Mouse (Mus musculus) embryonic facial prominence, embryonic 13.5 days (tissue): ENCODE measurements around the gene Hspb7. TPM values are rescaled to one million over a fixed set of nuclear protein-coding genes. Genes with fewer than 3 reads are reported as not detected.

Experiments
- ATAC-seq: fragments of 200-750 bp; cut with Nextera tagmentation; 2 replicates; pipeline ENCODE4 v1.8.0; 2017; ENCODE audit warnings: low read depth; ENCODE audit not compliant: insufficient number of reproducible peaks, insufficient read depth, low FRiP score, low TSS enrichment
- H3K27ac ChIP-seq: fragments of 300-500 bp; sonication (generic); 2 replicates; pipeline ENCODE4 v1.5.1; 2015; ENCODE audit warnings: moderate library complexity, mild to moderate bottlenecking, inconsistent platforms
- H3K27me3 ChIP-seq: fragments of 300-500 bp; sonication (generic); 2 replicates; pipeline ENCODE4 v1.6.1; 2015; ENCODE audit warnings: mild to moderate bottlenecking, inconsistent platforms
- H3K36me3 ChIP-seq: fragments of 300-500 bp; sonication (generic); 2 replicates; pipeline ENCODE4 v1.6.1; 2015; ENCODE audit warnings: mild to moderate bottlenecking, inconsistent platforms
- H3K4me1 ChIP-seq: fragments of 300-500 bp; sonication (generic); 2 replicates; pipeline ENCODE4 v1.6.1; 2015; ENCODE audit warnings: inconsistent platforms
- H3K4me2 ChIP-seq: fragments of 300-500 bp; sonication (generic); 2 replicates; pipeline ENCODE4 v1.6.1; 2015; ENCODE audit warnings: moderate library complexity, mild to moderate bottlenecking, inconsistent platforms
- H3K4me3 ChIP-seq: fragments of 300-500 bp; sonication (generic); 2 replicates; pipeline ENCODE4 v1.5.1; 2015; ENCODE audit warnings: mild to moderate bottlenecking, inconsistent platforms
- H3K9ac ChIP-seq: fragments of 300-500 bp; sonication (generic); 2 replicates; pipeline ENCODE4 v1.6.1; 2015; ENCODE audit warnings: mild to moderate bottlenecking, inconsistent platforms
- H3K9me3 ChIP-seq: fragments of 300-500 bp; sonication (generic); 2 replicates; pipeline ENCODE4 v1.6.1; 2016; ENCODE audit warnings: inconsistent platforms
- WGBS: fragments of 180-500 bp; shearing (Covaris S2); methylation state at CpG from one replicate; pipeline ENCODE4 v1.1.7; 2015; ENCODE audit warnings: mixed read lengths; 5-methylcytosine and 5-hydroxymethylcytosine counted together
- polyA plus RNA-seq: library from polyadenylated mRNA; unstranded; fragments of >200 nt; fragmentation: Nextera tagmentation; extraction: Ambion mirVana; gene quantifications from 2 replicates; pipeline ENCODE4 v1.2.1, GENCODE M21; 2015

The Hspb7 gene
- polyA plus RNA-seq, 1 experiment from 2014 or later, result not detected

GRCm38 (mm10) chr4:141465512-141466288, 45.1 kb downstream of the Hspb7 start:
- Histone ChIP-seq H3K27me3 (no peaks in the 10 kb centered on the region), H3K9me3 (no peaks in the 10 kb centered on the region), H3K27ac (no peak overlapping the region), H3K9ac (no peak overlapping the region), H3K4me1 (no peaks in the 10 kb centered on the region), H3K4me2 (no peak overlapping the region), H3K4me3 (no peak overlapping the region), H3K36me3 (peaks cover 97% of the 10 kb centered on the region)
- ATAC-seq, result no peak
- WGBS, result 93% methylated on average over 34 of the region's 34 CpGs

GRCm38 (mm10) chr4:141466289-141466795, 45.8 kb downstream of the Hspb7 start:
- 87% methylated on average over 16 of the region's 16 CpGs for WGBS
- no peaks in the 10 kb centered on the region for H3K4me1 ChIP-seq

GRCm38 (mm10) chr4:141466844-141467580, 46.4 kb downstream of the Hspb7 start:
- Histone ChIP-seq H3K4me1 (no peaks in the 10 kb centered on the region), H3K9ac (no peak overlapping the region), H3K4me3 (no peak overlapping the region), H3K27me3 (no peaks in the 10 kb centered on the region), H3K4me2 (no peak overlapping the region), H3K36me3 (peaks cover 97% of the 10 kb centered on the region), H3K9me3 (no peaks in the 10 kb centered on the region), H3K27ac (no peak overlapping the region)
- ATAC-seq, result no peak
- 86% methylated on average over 15 of the region's 15 CpGs for WGBS

More at GRCm38 (mm10) chr4:141466289-141466795, 45.8 kb downstream of the Hspb7 start:
- no peak overlapping the region for H3K9ac ChIP-seq
- no peak overlapping the region for H3K4me2 ChIP-seq
- H3K4me3 ChIP-seq, result no peak overlapping the region
- H3K36me3 ChIP-seq, result peaks cover 97% of the 10 kb centered on the region
- H3K27ac ChIP-seq, result no peak overlapping the region
- no peak for ATAC-seq
- no peaks in the 10 kb centered on the region for H3K27me3 ChIP-seq
- no peaks in the 10 kb centered on the region for H3K9me3 ChIP-seq

- Histone ChIP-seq H3K27me3 (no peaks in the 10 kb centered on the region), H3K9ac (no peak overlapping the region), H3K27ac (no peak overlapping the region), H3K4me1 (no peaks in the 10 kb centered on the region), H3K36me3 (peaks cover 97% of the 10 kb centered on the region), H3K4me2 (no peak overlapping the region), H3K4me3 (no peak overlapping the region), H3K9me3 (no peaks in the 10 kb centered on the region)
- WGBS, result 78% methylated on average over 6 of the region's 6 CpGs
- no peak for ATAC-seq
These were observed 47.0 kb downstream of the Hspb7 start for GRCm38 (mm10) chr4:141467581-141467927.

- Histone ChIP-seq H3K4me2 (no peak overlapping the region), H3K9ac (no peak overlapping the region), H3K4me1 (no peaks in the 10 kb centered on the region), H3K9me3 (no peaks in the 10 kb centered on the region), H3K4me3 (no peak overlapping the region), H3K27me3 (no peaks in the 10 kb centered on the region), H3K27ac (no peak overlapping the region; the same call in 1 of the 2 replicates), H3K36me3 (peaks cover 97% of the 10 kb centered on the region)
- 63% methylated on average over 10 of the region's 10 CpGs for WGBS
- no peak for ATAC-seq
These were observed 48.0 kb downstream of the Hspb7 start for GRCm38 (mm10) chr4:141468576-141468975.

- Histone ChIP-seq H3K27me3 (no peaks in the 10 kb centered on the region), H3K9me3 (no peaks in the 10 kb centered on the region), H3K4me3 (no peak overlapping the region), H3K36me3 (peaks cover 97% of the 10 kb centered on the region), H3K27ac (no peak overlapping the region), H3K4me2 (no peak overlapping the region), H3K9ac (no peak overlapping the region), H3K4me1 (no peaks in the 10 kb centered on the region)
- 85% methylated on average over 9 of the region's 9 CpGs for WGBS
- no peak for ATAC-seq
These were observed 48.8 kb downstream of the Hspb7 start for GRCm38 (mm10) chr4:141469343-141469742.

- no peaks in the 10 kb centered on the region for H3K9me3 ChIP-seq
- H3K27ac ChIP-seq, result no peak overlapping the region
- no peak overlapping the region for H3K9ac ChIP-seq
- H3K4me2 ChIP-seq, result no peak overlapping the region
- peaks cover 97% of the 10 kb centered on the region for H3K36me3 ChIP-seq
- H3K4me1 ChIP-seq, result no peaks in the 10 kb centered on the region
- no peak for ATAC-seq
- 94% methylated on average over 16 of the region's 16 CpGs for WGBS
- no peaks in the 10 kb centered on the region for H3K27me3 ChIP-seq
- no peak overlapping the region for H3K4me3 ChIP-seq
These were observed 50.9 kb downstream of the Hspb7 start for GRCm38 (mm10) chr4:141471491-141471890.

- H3K9me3 ChIP-seq, result no peaks in the 10 kb centered on the region
- no peak overlapping the region for H3K9ac ChIP-seq
- H3K4me1 ChIP-seq, result no peaks in the 10 kb centered on the region
- H3K36me3 ChIP-seq, result peaks cover 97% of the 10 kb centered on the region
- H3K4me2 ChIP-seq, result no peak overlapping the region
- WGBS, result 93% methylated on average over 32 of the region's 32 CpGs
- no peak overlapping the region for H3K4me3 ChIP-seq
- ATAC-seq, result no peak
- no peak overlapping the region for H3K27ac ChIP-seq
- H3K27me3 ChIP-seq, result no peaks in the 10 kb centered on the region
These were observed 52.2 kb downstream of the Hspb7 start for GRCm38 (mm10) chr4:141472641-141473321.

- Histone ChIP-seq H3K27me3 (no peaks in the 10 kb centered on the region), H3K9ac (no peak overlapping the region), H3K4me3 (no peak overlapping the region), H3K36me3 (peaks cover 100% of the 10 kb centered on the region), H3K9me3 (no peaks in the 10 kb centered on the region), H3K4me1 (no peaks in the 10 kb centered on the region), H3K4me2 (no peak overlapping the region), H3K27ac (no peak overlapping the region)
- 91% methylated on average over 19 of the region's 19 CpGs for WGBS
- ATAC-seq, result no peak
These were observed 53.9 kb downstream of the Hspb7 start for GRCm38 (mm10) chr4:141474431-141474830.
